Mouse (Mus musculus) heart, embryonic 11.5 days (tissue): ENCODE results near the gene Asxl2. TPM values are rescaled to one million over a fixed set of nuclear protein-coding genes. Genes with fewer than 3 reads are reported as not detected.
A peak's percentile ranks its signal among the peaks of the same experiment; 100 is the strongest.

Experiments used
- ATAC-seq: fragments of 200-750 bp; cut with Nextera tagmentation; replicated peaks from 2 replicates; pipeline ENCODE4 v1.8.0; 2017; ENCODE audit warnings: moderate library complexity; ENCODE audit not compliant: insufficient number of reproducible peaks, low FRiP score, low TSS enrichment
- H3K27ac ChIP-seq: fragments of 300-500 bp; sonication (generic); 2 replicates; pipeline ENCODE4 v1.5.1; 2014; ENCODE audit warnings: mild to moderate bottlenecking, low read depth, low read length
- H3K27me3 ChIP-seq: fragments of 300-500 bp; sonication (generic); 2 replicates; pipeline ENCODE4 v1.6.1; 2014; ENCODE audit warnings: mild to moderate bottlenecking, low read length, mixed read lengths; ENCODE audit not compliant: control insufficient read depth, insufficient read depth
- H3K36me3 ChIP-seq: fragments of 300-500 bp; sonication (generic); 2 replicates; pipeline ENCODE4 v1.6.1; 2014; ENCODE audit warnings: mild to moderate bottlenecking, low read length, moderate library complexity, mixed read lengths; ENCODE audit not compliant: control insufficient read depth, insufficient read depth
- H3K4me1 ChIP-seq: fragments of 300-500 bp; sonication (generic); 2 replicates; pipeline ENCODE4 v1.6.1; 2014; ENCODE audit warnings: low read length; ENCODE audit not compliant: control insufficient read depth, insufficient read depth
- H3K4me2 ChIP-seq: fragments of 300-500 bp; sonication (generic); 2 replicates; pipeline ENCODE4 v1.6.1; 2014; ENCODE audit warnings: mild to moderate bottlenecking, moderate library complexity
- H3K4me3 ChIP-seq: fragments of 300-500 bp; sonication (generic); 2 replicates; pipeline ENCODE4 v1.5.1; 2014; ENCODE audit warnings: low read depth, low read length
- H3K9ac ChIP-seq: fragments of 300-500 bp; sonication (generic); 2 replicates; pipeline ENCODE4 v1.6.1; 2014; ENCODE audit warnings: mild to moderate bottlenecking, low read depth, low read length, moderate library complexity
- H3K9me3 ChIP-seq: fragments of 300-500 bp; sonication (generic); replicated peaks from 2 replicates; pipeline ENCODE4 v1.6.1; 2016; ENCODE audit warnings: low read length; ENCODE audit not compliant: control insufficient read depth
- WGBS: fragments of 180-500 bp; shearing (Covaris S2); extraction: QIAGEN DNeasy Blood & Tissue Kit; methylation state at CpG from one replicate; pipeline ENCODE4 v1.1.7; 2014; ENCODE audit not compliant: insufficient replicate concordance; 5-methylcytosine and 5-hydroxymethylcytosine counted together
- polyA plus RNA-seq: library from polyadenylated mRNA; unstranded; fragments of >200 nt; fragmentation: Nextera tagmentation; extraction: Ambion mirVana; gene quantifications from 2 replicates; pipeline ENCODE4 v1.2.1, GENCODE M21; 2014

The Asxl2 gene
- polyA plus RNA-seq, 1 experiment from 2014 or later, result 21.3 TPM

DNA sequence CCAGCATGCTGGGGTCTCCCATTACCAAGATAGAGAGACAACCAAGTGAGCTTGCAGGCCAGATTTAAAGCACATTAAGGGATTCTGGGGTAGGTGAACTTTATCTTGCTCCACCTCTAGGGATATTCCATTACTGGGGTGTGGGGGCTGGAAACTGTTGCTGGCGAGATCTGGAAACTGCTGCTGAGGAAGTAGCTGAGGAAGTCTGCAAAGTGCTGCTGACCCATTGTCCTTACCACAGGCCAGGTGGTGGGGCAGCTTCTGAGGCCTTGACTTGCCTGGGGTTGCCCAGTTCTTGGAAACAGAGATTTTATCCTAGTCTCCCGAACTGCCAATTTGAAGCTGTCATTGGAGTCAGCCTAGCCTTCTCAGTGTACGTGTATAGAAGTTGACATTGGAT, 118.8 kb downstream of the Asxl2 start:
- Histone ChIP-seq H3K9me3 (no peaks in the 10 kb centered on the region), H3K36me3 (no peaks in the 10 kb centered on the region), H3K27me3 (no peaks in the 10 kb centered on the region), H3K4me2 (no peak overlapping the region), H3K9ac (no peak overlapping the region), H3K27ac (no peak overlapping the region), H3K4me1 (peaks cover 13% of the 10 kb centered on the region; the same call in 1 of the 2 replicates), H3K4me3 (no peak overlapping the region)
- no peak for ATAC-seq
- 68% methylated on average over 3 of the region's 3 CpGs for WGBS

DNA sequence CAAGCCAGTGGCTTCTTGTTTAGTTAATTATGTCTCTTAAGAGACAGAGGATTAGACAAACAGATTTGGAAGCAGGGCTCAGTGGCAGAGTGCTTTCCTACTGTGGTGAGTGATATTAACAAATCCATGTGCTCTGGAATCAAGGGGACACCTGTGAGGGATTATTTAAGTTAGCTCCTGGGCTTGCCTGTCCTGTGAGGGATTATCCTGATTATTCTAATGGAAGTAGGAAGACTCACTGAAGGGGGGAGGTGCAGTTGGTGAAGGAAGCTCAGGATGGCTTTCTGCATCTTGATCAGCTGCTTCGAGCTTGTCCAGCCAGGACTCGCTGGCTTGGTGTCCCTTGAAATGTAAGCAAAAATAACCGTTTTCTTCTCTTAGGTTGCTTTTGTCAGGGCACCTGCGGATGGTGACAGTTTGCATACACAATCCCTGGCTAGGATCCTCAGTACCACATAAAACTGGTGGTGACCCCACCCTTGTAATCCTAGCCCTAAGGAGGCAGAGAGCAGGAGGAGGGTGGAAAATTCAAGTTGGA, 119.5 kb downstream of the Asxl2 start:
- Histone ChIP-seq H3K36me3 (no peaks in the 10 kb centered on the region), H3K27me3 (no peaks in the 10 kb centered on the region), H3K4me3 (no peak overlapping the region), H3K4me1 (peaks cover 13% of the 10 kb centered on the region; the same call in 1 of the 2 replicates), H3K27ac (no peak overlapping the region), H3K9ac (no peak overlapping the region), H3K9me3 (no peaks in the 10 kb centered on the region), H3K4me2 (no peak overlapping the region)
- ATAC-seq, result no peak
- 37% methylated on average over 4 of the region's 4 CpGs for WGBS

- Histone ChIP-seq H3K4me3 (no peak overlapping the region), H3K27ac (no peak overlapping the region)
- no peak for ATAC-seq
Measured at GRCm38 (mm10) chr12:3546781-3547180, 120.1 kb downstream of the Asxl2 start.

GRCm38 (mm10) chr12:3547506-3547905, 120.8 kb downstream of the Asxl2 start:
- Histone ChIP-seq H3K27me3 (no peaks in the 10 kb centered on the region), H3K9ac (no peak overlapping the region), H3K4me3 (no peak overlapping the region), H3K36me3 (no peaks in the 10 kb centered on the region), H3K9me3 (no peaks in the 10 kb centered on the region), H3K4me2 (no peak overlapping the region), H3K27ac (no peak overlapping the region), H3K4me1 (peaks cover 13% of the 10 kb centered on the region; the same call in 1 of the 2 replicates)
- no peak for ATAC-seq
- 41% methylated on average over 4 of the region's 4 CpGs for WGBS

More at GRCm38 (mm10) chr12:3546781-3547180, 120.1 kb downstream of the Asxl2 start:
- no peaks in the 10 kb centered on the region for H3K27me3 ChIP-seq
- no peaks in the 10 kb centered on the region for H3K9me3 ChIP-seq
- H3K4me2 ChIP-seq, result no peak overlapping the region
- WGBS, result 37% methylated on average over 6 of the region's 6 CpGs
- H3K36me3 ChIP-seq, result no peaks in the 10 kb centered on the region
- H3K9ac ChIP-seq, result no peak overlapping the region
- peaks cover 13% of the 10 kb centered on the region; the same call in 1 of the 2 replicates for H3K4me1 ChIP-seq

DNA sequence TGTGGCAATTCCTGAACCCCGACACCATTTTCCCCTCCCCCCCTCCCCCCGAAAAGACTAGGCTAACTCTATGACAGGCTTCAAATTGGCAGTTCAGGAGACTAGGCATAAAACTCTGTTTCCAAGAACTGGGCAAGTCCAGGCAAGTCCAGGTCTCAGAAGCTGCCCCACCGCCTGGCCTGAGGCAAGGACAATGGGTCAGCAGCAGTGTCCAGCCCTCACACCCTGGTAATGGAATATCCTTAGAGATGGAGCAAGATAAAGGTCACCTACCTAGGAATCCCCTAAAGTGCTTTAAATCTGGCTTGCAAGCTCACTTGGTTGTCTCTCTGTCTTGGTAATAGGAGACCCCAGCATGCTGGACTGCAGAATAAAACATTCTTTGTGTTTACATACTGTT, 121.3 kb downstream of the Asxl2 start:
- ATAC-seq, result no peak
- 60% methylated on average over 3 of the region's 3 CpGs for WGBS
- no peaks in the 10 kb centered on the region for H3K36me3 ChIP-seq

GRCm38 (mm10) chr12:3548582-3549211, 122.0 kb downstream of the Asxl2 start:
- Histone ChIP-seq H3K27ac (no peak overlapping the region), H3K4me1 (peaks cover 13% of the 10 kb centered on the region; the same call in 1 of the 2 replicates), H3K4me3 (no peak overlapping the region), H3K27me3 (no peaks in the 10 kb centered on the region), H3K4me2 (no peak overlapping the region), H3K9me3 (no peaks in the 10 kb centered on the region), H3K9ac (no peak overlapping the region), H3K36me3 (no peaks in the 10 kb centered on the region)
- WGBS, result 25% methylated on average over 5 of the region's 5 CpGs
- ATAC-seq, result no peak

More for the DNA sequence above, 121.3 kb downstream of the Asxl2 start:
- Histone ChIP-seq H3K27me3 (no peaks in the 10 kb centered on the region), H3K4me2 (no peak overlapping the region), H3K27ac (no peak overlapping the region), H3K4me3 (no peak overlapping the region), H3K4me1 (peaks cover 13% of the 10 kb centered on the region; the same call in 1 of the 2 replicates), H3K9me3 (no peaks in the 10 kb centered on the region), H3K9ac (no peak overlapping the region)

DNA sequence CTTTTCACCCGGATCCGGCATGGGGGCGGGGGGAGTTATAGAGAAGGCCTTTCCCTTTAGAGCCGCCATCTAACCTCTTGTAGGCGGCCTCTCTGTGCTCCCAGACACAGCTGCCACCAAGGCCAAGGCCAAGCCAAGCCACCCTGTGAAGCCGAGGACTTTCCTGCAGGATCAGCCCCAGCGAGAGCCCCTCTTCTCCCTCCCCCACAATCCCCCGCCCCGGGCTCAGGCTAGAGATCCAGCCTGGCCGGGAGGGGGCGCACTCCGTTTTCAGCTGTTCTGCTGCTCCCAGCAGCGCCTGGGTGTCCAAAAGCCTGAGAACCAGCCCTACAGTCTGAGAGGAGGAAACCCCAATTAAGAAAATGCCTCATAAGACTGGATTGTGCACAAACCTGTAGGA, 123.6 kb downstream of the Asxl2 start:
- H3K4me2 ChIP-seq, result peak overlapping the region; percentile 45
- no peaks in the 10 kb centered on the region for H3K27me3 ChIP-seq
- 11% methylated on average over 13 of the region's 13 CpGs for WGBS
- no peak overlapping the region for H3K27ac ChIP-seq
- no peaks in the 10 kb centered on the region for H3K9me3 ChIP-seq
- H3K36me3 ChIP-seq, result no peaks in the 10 kb centered on the region
- ATAC-seq, result no peak
- H3K4me1 ChIP-seq, result peaks cover 13% of the 10 kb centered on the region; the same call in 1 of the 2 replicates
- H3K4me3 ChIP-seq, result 0 out of 2 replicates have a peak overlapping the region, but pooled peaks have one; percentile 14
- no peak overlapping the region for H3K9ac ChIP-seq
